Mouse (Mus musculus) cerebellum, postnatal 10 days (tissue): ENCODE results near the gene Xcr1.

Source experiments
- DNase-seq, 2 experiments: peaks; one replicate each; pipeline ENCODE4 v3.0.0; 2021; ENCODE audit warnings: mixed read lengths in 2 of 2

Gene Xcr1

DNA sequence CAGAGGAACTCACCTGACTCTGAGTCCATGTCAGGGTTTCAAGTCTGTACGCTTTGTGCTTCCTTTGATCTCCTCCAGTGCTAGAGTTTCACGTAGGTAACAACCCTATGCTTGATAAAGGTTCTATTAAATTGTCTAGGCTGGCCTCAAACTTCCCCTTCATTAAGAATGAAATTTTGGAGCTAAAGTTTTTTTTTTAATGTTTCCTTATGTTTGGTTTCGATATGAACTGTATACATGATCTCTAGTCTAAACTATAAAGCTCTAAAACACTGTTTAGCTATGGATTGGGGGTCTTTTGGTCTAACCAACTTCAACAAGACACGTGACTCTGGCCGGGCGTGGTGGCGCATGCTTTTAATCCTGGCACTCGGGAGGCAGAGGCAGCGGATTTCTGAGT lies at the start of gene Xcr1:
TSS of gene Xcr1 (minus strand) at position 101 of the 400 bp plus-strand sequence.
- no peak for DNase-seq

DNA sequence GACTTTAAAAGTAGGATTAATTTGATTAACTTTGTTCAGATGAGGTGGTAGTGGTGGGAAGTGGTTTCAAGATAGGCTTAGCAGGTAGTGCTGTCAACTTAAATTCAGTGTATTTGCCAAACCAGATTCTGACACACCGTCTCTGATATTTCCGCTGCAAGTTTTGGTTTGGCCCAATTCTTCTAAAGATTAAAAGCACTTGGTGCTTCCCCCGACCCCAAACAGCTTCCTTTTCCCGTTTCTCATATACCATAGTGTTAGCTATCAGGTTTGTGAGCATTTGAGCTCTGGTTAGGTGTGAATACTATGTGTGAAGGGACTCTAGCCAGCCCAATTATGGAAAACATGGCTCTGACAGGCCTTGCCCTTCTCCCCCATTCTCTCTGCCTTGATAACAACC lies 10.2 kb upstream of the Xcr1 start:
- no peak for DNase-seq

DNA sequence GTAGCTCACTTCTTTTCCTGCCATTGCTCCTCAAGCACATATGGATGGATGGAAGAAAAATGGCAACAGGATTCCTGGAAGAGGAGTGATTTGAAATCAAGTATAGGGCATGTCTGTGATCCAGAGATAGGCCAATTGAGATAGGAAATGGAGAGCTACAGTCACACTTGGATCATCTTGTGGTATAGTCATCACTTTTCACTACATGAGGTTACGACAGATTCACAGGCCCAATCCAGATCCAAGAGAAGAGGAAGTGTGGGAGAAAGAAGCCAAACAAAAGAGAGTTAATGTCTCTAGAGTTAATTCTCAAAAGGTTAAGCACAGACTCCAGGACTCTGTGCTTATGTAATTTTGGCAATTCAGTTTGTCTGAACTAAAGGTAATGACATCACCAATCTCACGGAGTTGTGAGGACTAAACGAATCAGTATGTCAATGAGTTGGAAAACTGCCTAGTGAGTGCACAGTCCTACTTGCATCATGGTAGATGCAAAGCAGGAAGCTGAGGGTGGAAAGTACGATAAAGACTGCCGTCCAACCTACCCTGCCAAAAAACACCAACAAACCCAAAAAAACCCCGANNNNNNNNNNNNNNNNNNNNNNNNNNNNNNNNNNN lies 7.4 kb upstream of the Xcr1 start:
- DNase-seq = no peak

DNA sequence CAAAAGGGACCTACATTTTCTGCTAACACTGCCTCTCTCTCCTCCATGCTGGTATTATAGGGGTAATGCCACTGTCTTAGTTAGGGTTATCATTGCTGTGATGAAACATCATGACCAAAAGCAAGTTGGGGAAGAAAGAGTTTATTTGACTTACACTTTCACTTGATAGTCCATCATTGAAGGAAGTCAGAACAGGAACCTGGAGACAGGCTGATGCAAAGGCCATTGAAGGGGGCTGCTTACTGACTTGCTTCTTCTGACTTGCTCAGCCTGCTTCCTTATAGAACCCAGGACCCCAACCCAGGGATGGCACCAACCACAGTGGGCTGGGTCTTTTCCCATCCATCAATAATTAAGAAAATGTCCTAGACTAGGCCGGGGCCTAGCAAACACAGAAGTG lies 1.8 kb upstream of the Xcr1 start:
- no peak for DNase-seq

DNA sequence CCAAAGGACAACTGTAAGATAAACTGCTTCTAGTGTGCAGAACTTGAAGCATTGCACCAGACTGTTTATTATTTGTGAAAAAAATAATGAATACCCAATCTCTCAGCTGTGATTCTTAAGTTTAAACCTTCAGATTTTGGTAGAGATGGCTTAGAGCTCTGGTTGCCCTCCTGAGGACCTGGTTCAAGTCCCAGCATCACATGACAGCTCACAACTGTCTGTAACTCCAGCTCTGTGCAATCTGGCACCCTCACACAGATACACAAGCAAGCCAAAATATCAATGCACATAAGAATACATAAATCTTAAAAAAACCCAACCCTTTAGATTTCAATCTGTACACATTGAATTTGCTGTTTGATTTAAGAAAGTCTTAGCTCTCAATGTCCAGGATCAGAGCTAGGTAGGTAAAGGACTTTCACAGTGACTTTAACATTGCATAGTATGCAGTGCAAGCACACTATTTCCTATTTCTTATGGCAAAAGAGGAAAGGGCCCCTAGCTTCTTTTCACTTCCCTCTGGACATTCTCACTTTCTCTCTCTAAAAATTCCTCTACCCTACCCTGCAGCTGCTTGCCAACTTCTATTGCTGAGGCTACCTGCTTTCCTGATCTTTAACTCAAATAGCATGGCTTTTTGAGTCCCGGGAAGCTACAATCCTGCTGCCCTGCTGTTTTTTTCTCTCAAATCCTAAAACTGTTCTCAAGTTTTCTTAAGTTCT lies 1.2 kb upstream of the Xcr1 start:
- no peak for DNase-seq

DNA sequence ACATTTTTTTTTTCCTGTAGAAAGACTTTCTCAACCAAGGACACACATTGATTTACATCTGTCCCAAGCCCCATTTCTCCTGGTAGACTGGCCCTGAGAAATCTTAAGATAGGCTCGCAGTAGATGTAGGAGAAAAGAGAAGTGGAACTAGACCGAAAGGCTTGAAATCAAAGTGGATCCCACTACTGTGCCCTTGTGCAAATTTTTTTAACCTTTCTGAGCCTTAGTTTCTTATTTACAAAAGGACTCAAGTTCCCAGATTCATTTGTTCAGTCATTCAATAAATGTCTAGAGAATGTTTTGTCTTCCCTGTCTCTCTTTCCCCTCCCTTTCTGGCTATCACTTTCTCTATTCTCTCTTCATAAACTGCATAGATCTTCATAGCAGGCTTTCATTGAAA lies 5.0 kb downstream of the Xcr1 start:
- no peak for DNase-seq

DNA sequence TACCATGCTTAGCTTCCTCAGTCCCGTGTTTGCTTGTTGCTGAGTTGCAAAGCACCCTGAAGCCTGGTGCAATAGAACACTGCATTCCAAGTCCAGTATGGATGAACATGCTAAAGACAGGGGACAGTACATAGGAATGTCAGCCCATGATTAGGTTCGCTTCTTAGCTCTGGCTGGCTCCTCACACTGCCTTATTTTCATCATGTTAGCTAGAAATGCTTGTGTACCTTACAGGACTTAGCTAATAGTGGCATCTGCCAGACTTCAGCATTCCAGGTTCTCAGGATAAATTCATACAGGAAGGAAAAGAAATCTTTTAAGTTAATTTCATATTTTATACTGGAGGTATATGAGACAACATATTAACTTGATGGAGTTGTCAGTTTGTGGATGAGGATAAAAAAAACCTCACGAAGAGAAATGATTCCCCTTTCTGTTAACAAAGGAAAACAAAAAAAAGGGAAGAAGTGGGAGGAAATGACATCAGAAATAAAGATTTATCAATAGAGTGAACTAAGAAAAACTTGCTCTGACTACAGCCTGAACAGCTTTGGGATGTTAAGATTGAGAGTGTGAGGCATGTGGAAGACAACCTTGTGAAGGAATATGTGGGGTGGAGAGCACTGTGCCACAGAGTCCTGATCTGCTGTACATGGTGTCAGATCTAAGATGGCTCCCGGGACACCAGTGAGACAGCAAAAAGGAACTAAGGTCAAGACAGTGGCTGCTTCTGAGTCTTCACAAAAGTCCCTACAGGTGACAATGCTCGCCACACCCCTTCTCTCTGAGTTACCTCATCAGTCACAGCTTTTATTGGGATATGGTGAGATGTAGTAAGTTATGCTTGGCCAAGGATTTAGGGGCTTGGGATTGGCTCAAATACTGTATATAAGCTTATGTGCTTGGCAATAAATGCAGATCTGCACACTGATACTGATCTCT lies 9.1 kb downstream of the Xcr1 start:
- peak; percentile 13 to 37 for DNase-seq

DNA sequence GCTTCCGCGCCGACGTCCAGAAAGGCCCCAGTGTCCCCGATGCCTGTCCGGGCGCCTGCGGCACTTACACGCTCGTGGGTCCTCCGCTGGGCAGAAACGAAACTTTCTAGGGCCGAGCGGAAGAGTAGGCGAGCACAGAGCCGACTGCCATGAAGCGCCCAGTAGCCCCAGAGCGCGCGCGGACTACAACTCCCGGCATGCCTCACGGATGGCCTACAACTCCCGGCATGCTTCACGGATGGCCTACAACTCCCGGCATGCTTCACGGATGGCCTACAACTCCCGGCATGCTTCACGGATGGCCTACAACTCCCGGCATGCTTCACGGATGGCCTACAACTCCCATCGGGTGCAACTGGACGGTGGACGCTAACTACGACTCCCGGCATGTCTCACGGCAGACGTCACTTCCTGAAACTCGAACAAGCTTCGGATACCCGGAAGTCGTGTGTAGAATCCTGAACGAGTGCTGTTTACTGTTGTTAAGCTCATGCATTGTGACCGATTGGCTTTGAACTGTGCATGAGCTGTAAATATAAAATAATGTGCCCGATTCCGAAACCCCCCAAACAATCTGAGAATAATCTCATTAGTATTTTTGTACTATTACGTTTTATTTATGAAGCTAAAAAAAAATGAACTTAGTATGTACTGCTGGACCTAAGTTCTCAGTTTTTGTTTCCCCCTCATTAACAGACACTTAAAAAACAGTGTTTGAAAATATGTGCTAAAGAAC lies 9.9 kb downstream of the Xcr1 start, which contains the start of gene Fyco1:
TSS of gene Fyco1 (minus strand) at position 187 of the 736 bp plus-strand sequence.
- DNase-seq = peak; percentile 93 to 95

DNA sequence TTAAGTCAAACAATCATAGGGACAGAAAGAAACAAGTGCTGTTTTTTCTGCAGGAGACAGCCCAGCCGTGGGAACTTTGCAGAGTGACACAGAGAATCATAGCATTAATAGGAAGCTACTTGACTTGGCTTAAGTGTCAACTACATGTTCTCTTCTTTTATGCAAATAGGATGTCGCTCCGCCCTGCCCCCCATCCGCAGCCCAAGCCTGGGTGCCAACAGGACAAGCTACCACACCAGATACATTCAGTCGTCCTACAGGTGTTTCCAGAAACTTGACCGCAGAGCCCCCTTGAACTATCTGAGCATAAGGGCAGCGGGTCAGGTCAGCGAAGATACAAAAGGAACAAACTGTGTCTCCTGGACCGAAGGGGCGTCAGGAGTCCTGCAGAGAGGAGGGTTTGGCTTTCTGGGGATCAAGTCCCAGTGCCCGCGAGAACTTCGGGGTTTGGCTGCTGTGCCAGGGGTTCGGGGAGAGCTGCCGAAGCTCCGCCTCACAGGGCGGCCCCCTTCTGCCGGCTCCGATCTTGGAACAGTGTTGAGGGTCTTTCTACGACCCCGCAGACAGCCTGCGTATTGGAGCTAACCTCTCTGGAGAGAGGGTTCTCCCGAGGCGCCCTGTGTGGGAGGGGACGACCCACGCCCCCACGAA lies 10.6 kb downstream of the Xcr1 start:
- DNase-seq = peak in 1 of 2 experiments; percentile 55

DNA sequence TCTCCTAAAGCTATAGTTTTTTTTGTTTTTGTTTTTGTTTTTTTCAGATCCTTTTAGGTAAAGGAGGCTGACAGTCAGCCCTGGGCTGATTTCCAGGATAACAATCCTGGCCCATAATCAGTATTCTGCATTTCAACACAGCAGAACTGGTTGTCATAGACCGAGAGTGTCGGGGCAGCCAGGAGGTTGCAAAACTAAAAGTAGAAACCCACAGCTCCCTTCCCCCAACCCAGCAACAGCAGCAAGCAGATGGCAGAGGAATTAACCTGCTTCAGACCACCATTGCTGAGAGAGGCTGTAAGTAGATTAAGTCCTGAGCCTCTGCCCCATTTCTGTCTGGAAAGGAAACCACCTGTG lies 11.1 kb downstream of the Xcr1 start:
- peak; percentile 28 to 40 for DNase-seq

DNA sequence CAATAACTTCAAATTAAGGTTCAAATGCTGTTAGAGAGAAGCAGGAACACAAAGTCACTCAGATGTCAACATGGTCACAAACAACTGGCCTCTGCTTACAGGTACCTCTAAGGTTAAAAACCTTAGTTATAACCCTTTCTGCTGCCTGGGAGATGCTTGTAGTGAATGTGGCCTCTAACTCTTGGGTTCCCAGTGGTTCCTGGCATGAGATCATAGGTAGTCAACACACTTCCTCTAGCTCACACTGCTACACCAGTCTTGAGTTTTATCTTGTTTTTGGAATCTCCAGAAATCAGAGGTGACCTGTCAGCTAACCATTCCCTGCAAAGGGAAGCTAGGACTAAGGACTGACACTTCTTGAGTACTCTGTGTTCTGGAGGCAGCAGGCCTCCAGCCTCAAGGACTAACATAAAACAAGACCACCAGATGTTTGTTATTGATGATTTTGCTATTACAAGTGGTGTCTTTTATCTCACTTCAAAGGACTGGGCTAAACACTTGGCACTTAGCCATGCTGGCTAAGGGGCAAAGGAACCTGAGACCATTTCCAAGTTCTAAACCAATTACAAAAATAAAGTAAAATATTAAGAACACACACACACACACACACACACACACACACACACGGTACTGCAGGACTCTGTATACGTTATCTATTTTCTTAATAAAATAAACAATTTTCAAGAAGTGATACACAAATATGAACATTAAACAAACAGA lies 11.7 kb downstream of the Xcr1 start:
- peak; percentile 25 to 29 for DNase-seq

DNA sequence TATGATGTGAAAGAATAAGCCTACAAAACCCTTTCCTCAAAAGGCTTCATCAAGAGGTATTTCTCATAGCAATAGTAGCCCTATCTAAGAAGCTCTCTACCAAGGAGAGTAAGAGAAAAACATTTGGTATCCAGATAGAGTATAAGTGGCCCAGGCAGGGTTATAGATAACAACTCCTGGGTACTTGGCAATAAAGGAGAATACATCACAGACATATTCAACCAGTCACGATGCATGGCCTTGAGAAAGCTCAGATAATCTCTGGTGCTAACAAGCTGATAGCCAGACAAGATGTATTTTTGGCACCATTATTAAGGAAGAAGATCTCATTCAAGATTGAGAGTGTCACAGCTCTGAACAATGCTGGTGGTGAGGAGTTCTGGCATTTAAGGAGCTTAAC lies 15.3 kb downstream of the Xcr1 start:
- DNase-seq = no peak

DNA sequence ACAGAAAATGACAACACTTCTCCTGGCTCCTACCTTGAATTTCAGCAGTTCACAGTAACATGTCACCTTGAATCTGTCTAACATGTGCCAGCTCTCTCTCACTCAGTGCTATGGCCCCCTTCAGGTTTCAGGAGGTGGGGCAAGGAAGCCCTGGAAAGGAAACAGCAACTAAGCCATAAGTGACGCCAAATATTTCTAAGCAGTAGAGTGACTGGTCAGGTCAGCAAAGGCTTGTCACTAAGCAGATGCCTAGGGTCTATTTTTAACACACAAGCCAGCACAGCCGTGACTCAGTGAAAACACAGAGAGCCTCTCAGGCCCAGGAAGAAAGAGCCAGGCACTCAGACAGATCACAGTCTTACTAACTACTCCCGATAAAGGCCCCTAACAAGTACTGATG lies 16.7 kb downstream of the Xcr1 start:
- no peak for DNase-seq

DNA sequence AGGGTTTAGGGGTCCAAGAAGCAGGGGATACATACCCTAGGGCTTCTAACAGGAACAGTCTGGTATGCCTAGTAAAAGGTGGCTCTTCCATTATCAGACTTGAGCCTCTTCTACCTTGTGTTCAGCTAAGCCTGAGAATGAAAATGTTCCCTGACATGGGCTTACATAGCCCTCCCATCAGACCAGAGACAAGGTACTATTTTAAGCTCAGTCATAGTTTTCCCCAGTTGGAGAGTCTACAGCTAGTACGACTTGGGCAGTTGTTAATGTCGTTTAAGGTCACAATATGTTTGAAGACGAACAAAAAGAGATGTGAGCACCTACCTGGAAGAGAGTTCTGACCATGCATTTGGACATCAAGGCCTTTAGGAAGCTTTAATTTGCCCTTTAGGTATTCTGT lies 17.4 kb downstream of the Xcr1 start:
- DNase-seq = no peak

DNA sequence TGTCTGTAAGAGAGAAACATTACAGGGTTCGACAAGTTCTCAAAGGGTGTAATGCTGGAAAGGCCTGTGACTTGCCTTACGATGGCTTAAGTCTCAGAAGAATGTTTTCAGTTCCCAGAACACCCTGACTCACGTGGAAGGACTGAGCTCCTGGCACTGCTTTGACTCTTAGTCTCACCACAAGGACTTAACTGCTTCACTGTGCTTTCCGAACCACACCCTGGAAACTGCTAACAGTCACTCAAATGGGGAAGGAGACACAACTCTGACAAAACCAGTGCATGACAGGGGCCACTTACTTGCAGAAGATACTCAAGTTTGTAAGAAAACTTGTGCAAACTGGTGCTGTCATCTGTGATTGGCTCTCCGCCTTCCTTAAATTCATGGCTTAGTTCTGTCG lies 21.6 kb downstream of the Xcr1 start:
- no peak for DNase-seq

DNA sequence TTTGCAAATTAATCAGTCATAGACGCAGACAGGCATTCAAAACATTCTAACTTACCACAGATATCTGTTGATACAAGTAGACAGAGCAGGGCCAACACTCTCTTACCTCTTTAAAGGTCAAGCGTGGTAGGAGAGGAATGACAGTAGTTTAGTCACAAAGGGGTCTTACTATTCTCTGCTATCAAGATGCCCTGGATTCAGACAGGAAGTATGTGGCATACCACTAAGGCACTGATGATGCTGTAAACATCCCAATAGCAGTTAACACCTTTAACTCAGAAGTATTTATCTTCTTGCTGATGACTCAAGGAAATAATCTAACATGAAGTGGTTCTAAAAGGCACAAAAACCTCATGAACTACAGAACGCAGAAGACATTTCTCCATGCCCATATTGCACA lies 26.0 kb downstream of the Xcr1 start:
- DNase-seq = no peak

DNA sequence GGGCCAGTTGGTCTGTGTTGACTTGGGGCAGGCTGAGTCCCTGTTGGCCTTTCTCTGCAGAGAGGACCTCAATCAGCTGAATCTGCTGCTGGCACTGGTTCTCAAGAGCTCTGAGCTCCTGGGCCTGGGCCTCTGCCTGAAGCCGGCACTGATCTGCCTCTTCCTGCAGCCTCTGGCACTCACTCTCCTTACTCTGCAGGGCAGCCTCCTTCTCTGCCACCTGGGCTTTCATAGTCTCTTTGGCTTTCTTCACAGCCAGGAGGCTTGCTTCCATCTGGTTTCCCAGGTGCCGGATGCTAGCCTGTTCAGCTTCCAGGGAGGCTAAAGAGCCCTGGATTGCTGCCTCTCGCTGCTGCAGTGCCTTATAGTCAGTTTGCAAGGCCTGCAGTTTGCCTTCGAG lies 32.9 kb downstream of the Xcr1 start:
- peak; percentile 3 to 10 for DNase-seq

DNA sequence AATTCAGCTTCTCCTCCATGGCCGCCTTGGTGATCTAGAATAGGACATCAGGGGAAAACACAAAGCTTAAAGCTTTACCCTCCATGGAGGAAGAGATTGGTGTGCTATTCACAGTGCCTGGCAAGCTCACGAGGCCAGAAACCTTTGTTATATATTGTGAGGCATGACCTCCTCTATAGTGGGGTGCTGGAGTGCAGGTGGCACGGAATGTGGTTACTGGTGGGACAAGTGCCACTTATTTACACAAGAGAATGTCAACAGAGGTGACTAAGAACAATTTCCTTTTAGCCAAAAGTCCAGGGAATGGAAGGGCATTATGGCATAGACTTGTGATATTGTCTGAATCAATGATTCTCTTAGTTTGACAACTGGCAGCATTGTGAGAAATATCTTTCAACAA lies 35.2 kb downstream of the Xcr1 start:
- DNase-seq = no peak

DNA sequence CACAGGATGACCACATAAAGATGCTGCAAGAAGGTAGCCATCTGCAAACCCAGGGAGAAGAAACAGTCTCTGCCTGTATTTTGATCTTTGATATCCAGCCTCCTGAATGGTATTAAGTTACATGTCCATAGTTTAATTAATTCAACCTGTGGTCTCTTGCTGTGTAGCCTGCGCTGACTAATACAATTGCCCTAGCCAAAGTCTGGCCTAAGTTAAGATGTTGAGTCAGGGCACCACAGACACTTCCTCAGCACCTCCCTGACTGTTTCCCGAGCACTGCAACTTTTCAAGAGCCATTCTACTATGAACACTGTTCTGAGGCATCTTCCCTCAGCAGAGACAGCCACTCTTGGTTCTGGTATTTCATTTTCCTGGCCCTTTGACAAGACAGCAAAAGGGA lies 43.2 kb downstream of the Xcr1 start:
- no peak for DNase-seq

DNA sequence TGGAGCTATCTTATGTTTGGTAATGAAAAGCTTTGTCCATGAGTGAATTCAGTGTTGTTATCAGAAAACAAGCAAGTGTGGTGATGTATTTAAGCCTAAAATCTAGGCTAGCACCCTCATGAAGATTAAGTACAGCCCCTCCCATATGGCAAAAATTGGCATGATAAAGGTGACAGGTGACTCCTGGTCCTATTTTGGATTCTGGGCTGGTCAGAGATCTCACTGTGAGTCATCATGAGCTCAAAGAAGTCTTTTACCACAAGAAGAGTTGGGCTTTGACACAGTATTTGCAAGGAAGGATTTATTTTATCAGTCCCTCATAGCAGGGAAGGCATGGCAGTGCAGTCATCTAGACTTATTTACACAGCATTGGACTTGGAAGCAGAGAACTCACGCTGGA lies 45.8 kb downstream of the Xcr1 start:
- DNase-seq = no peak

DNA sequence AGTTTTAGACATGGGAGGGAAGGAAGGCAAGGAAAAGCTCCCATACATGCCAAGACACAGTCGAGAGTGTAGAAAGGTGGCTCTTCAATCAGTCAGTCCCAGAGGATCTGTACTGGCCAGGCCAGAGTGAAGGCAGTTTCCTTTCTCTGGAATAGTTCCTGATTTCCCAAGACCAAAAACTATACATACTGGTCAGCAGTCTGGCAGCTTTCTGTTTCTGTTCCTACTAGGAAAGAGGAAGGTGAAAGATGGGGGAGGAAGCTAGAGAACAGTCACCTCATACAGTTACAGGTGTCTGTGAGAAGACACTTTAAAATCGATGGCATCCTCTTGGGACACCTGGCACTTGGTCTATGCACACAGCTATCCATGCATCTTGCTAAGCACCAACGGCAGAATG lies 46.4 kb downstream of the Xcr1 start:
- DNase-seq = no peak

DNA sequence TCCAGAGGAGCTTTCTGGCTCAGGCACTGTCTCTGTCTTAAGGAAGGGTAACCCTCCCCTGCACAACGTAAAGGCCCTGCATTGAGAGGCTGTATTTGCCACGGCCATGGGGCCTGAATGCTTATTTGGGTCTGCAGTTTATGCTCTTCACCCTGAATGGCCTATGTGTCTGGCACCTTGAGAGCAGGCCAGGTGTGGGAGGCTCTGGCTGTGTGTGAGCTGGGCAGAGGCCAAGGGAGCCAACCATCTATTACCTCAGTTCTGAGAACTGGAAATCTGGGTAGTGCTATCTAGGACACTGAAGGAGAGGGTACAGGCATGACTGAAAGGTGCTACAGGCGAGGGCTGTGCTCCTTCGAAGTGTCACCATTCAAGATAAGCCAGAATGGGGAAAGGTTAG lies 47.0 kb downstream of the Xcr1 start:
- peak; percentile 16 to 22 for DNase-seq
